Mouse (Mus musculus): ENCODE results near the gene Atf5. TPM values are rescaled to one million over a fixed set of nuclear protein-coding genes. Genes with fewer than 3 reads are reported as not detected.

Gene Atf5
- total and polyA plus RNA-seq, 3 experiments: 60.2 to 73.6 (median 63.4) TPM

DNA sequence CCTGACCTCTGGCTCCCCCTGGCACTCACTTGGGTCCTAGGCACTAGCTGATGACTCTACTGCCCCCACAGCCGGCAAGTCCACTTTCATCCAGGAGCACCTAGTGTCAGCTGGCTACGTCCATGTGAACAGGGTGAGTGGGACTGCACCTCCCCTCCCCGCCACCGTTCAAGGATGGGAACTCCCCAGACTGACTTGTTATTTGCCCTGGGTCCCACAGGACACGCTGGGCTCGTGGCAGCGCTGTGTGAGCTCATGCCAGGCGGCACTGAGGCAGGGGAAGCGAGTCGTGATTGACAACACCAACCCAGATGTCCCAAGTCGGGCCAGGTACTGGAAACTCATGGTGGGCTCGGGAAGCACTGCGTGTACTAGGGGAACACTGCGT, 45.0 kb upstream of the Atf5 start:
- Histone ChIP-seq H3K9ac (ENCODE audit: low read depth, low read length) (no peak overlapping the region), H3K4me1 (ENCODE audit: control insufficient read depth, insufficient read depth, low read length) (peaks cover 18% of the 10 kb centered on the region), H3K79me2 (replicated peaks; ENCODE audit: control insufficient read depth, insufficient read depth, low read length) (no peaks in the 10 kb centered on the region; the same call in 1 of the 2 replicates), H3K4me3 (no peak overlapping the region), H3K36me3 (ENCODE audit: control insufficient read depth, insufficient read depth, low read length) (no peaks in the 10 kb centered on the region), H3K27ac (no peak overlapping the region), H3K27me3 (ENCODE audit: control insufficient read depth, insufficient read depth, low read length) (no peaks in the 10 kb centered on the region)
- TF ChIP-seq EP300 (IDR thresholded peaks at IDR 0.05; ENCODE audit: insufficient read depth, low read depth, low read length): no peak
- no peak for TF ChIP-seq POLR2A (IDR thresholded peaks at IDR 0.05; ENCODE audit: insufficient read depth, low read depth, low read length)
- no peak for TF ChIP-seq CTCF (IDR thresholded peaks at IDR 0.05)
- DNase-seq: no peak
- WGBS: 81% methylated on average over 14 of the region's 14 CpGs
- intact Hi-C loops (cut with DNase I): no loop called here

DNA sequence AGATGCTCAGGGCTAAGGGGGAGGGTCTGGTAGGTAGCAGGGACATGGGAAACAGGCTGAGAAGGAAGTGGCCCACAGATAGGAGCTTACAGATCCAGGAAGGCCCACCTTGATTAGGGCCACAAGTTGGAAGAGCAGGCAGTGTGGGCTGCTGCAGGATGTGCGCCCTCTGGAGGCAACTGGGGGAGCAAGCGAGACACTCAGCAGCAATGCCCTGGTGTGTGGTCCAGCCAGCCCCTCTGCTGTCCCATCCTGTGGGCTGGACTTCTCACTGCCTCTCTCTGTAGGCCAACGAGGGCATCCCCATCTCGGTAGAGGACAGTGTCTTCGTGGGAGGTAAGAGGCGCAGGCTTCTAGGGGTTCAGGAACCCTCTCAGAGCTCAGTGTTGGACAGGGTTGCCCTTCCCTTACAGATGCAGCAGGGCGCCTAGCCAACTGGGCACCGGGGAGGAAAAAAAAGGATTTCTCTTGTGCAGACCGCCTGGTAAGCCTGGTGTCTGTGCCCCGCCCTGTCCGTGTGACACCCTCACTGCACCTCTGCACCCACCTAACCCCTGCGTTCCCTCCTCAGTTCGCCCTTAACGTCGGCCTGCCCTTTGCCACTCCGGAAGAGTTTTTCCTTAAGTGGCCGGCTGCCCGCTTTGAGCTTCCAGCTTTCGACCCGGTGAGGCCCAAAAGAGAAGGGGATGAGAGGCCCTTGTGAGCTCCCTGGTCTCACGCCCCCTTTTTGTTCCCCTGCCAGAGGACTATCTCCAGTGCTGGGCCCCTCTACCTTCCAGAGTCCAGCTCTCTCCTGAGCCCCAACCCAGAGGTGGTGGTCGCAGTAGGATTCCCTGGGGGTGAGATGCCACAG, 44.3 kb upstream of the Atf5 start:
- TF ChIP-seq EP300 (IDR thresholded peaks at IDR 0.05; ENCODE audit: insufficient read depth, low read depth, low read length) (no peak), CTCF (IDR thresholded peaks at IDR 0.05) (peak; percentile 95)
- Histone ChIP-seq H3K27ac (no peak overlapping the region), H3K36me3 (ENCODE audit: control insufficient read depth, insufficient read depth, low read length) (no peaks in the 10 kb centered on the region), H3K79me2 (replicated peaks; ENCODE audit: control insufficient read depth, insufficient read depth, low read length) (no peaks in the 10 kb centered on the region; the same call in 1 of the 2 replicates), H3K9ac (ENCODE audit: low read depth, low read length) (no peak overlapping the region), H3K4me1 (ENCODE audit: control insufficient read depth, insufficient read depth, low read length) (peaks cover 14% of the 10 kb centered on the region), H3K27me3 (ENCODE audit: control insufficient read depth, insufficient read depth, low read length) (no peaks in the 10 kb centered on the region), H3K4me3 (no peak overlapping the region)
- 54% methylated on average over 22 of the region's 22 CpGs for WGBS
- intact Hi-C loops (cut with DNase I): no loop called here
- peak in 1 of 2 experiments; percentile 82 for DNase-seq

DNA sequence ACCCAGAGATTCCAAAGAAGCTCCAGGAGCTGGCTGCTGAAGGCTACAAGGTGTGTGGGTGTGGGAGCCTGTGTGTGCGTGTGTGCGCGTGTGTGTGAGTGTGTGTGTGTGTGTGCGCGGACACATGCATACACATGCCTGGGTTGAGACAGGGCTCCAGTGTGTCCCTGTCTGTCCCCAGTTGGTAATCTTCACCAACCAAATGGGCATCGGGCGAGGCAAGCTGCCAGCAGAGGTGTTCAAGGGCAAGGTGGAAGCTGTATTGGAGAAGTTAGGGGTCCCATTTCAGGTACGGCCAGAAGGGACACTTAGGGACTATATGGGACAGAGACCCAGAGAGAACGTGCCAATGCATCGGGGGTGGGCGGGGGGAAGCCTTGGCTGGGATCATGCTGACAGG, 43.4 kb upstream of the Atf5 start:
- Histone ChIP-seq H3K27me3 (ENCODE audit: control insufficient read depth, insufficient read depth, low read length) (no peaks in the 10 kb centered on the region), H3K27ac (no peak overlapping the region), H3K9ac (ENCODE audit: low read depth, low read length) (no peak overlapping the region), H3K4me1 (ENCODE audit: control insufficient read depth, insufficient read depth, low read length) (peaks cover 7% of the 10 kb centered on the region), H3K36me3 (ENCODE audit: control insufficient read depth, insufficient read depth, low read length) (no peaks in the 10 kb centered on the region), H3K79me2 (replicated peaks; ENCODE audit: control insufficient read depth, insufficient read depth, low read length) (no peaks in the 10 kb centered on the region; the same call in 1 of the 2 replicates), H3K4me3 (no peak overlapping the region)
- WGBS: 88% methylated on average over 11 of the region's 11 CpGs
- DNase-seq: no peak
- TF ChIP-seq POLR2A (IDR thresholded peaks at IDR 0.05; ENCODE audit: insufficient read depth, low read depth, low read length) (no peak), EP300 (IDR thresholded peaks at IDR 0.05; ENCODE audit: insufficient read depth, low read depth, low read length) (no peak), CTCF (IDR thresholded peaks at IDR 0.05) (no peak)
- intact Hi-C loops (cut with DNase I): loop anchor here (5.0 kb wide), 1 partner anchor 37 kb away; the partner anchor contains the start of gene Fuz

- Histone ChIP-seq H3K27me3 (ENCODE audit: control insufficient read depth, insufficient read depth, low read length) (no peaks in the 10 kb centered on the region), H3K4me3 (peak overlapping the region; percentile 83), H3K9ac (ENCODE audit: low read depth, low read length) (0 out of 2 replicates have a peak overlapping the region, but pooled peaks have one; percentile 12), H3K36me3 (ENCODE audit: control insufficient read depth, insufficient read depth, low read length) (no peaks in the 10 kb centered on the region), H3K4me1 (ENCODE audit: control insufficient read depth, insufficient read depth, low read length) (peaks cover 6% of the 10 kb centered on the region), H3K27ac (peak overlapping the region; percentile 91), H3K79me2 (replicated peaks; ENCODE audit: control insufficient read depth, insufficient read depth, low read length) (no peaks in the 10 kb centered on the region)
- WGBS: 25% methylated on average over 8 of the region's 8 CpGs
- intact Hi-C loops (cut with DNase I): loop anchor here (5.0 kb wide), 1 partner anchor 39 kb away; the partner anchor contains the start of gene Fuz
- TF ChIP-seq POLR2A (IDR thresholded peaks at IDR 0.05; ENCODE audit: insufficient read depth, low read depth, low read length) (0 out of 2 replicates have a peak, but pooled peaks have one; percentile 18), EP300 (IDR thresholded peaks at IDR 0.05; ENCODE audit: insufficient read depth, low read depth, low read length) (no peak)
- DNase-seq: no peak
Observed at GRCm38 (mm10) chr7:44857905-44858304, 41.4 kb upstream of the Atf5 start.

DNA sequence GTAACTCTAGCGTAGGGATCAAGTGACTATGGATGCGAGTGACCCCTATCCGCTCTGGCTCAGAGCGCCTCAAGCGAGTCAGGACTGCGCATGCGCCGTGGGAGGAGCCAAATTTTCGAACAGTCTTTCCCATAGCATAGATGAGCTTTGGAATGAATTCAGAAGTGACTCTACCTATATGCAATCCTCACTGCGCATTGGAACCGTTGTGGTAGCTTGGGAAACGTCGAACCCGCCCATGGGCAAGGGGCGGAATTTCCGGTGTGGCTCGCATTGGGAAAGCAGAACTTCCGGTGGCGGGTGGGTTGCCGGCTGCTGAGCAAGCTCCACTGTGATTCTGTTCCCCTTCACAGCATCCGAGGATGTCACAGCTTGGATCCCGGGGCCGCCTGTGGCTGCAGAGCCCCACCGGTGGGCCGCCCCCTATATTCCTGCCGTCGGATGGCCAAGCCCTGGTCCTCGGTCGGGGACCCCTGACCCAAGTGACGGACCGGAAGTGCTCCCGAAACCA, 40.6 kb upstream of the Atf5 start, which contains the start of gene Pnkp:
Pnkp (plus strand) TSS at position 98 of the 511 bp plus-strand sequence.
- peaks cover 3% of the 10 kb centered on the region for H3K79me2 ChIP-seq (replicated peaks; ENCODE audit: control insufficient read depth, insufficient read depth, low read length)
- WGBS: under 1% methylated on average over 32 of the region's 32 CpGs
- peaks cover 6% of the 10 kb centered on the region for H3K4me1 ChIP-seq (ENCODE audit: control insufficient read depth, insufficient read depth, low read length)
- DNase-seq: peak; percentile 89 to 90
- H3K27ac ChIP-seq: peak within 1 kb of the TSS; percentile 91
- H3K4me3 ChIP-seq: peak within 1 kb of the TSS; percentile 83
- intact Hi-C loops (cut with DNase I): loop anchor here (5.0 kb wide), 1 partner anchor 40 kb away; the partner anchor contains the start of gene Fuz
- H3K27me3 ChIP-seq (ENCODE audit: control insufficient read depth, insufficient read depth, low read length): no peaks in the 10 kb centered on the region
- no peaks in the 10 kb centered on the region for H3K36me3 ChIP-seq (ENCODE audit: control insufficient read depth, insufficient read depth, low read length)
- TF ChIP-seq POLR2A (IDR thresholded peaks at IDR 0.05; ENCODE audit: insufficient read depth, low read depth, low read length) (peak; percentile 88), EP300 (IDR thresholded peaks at IDR 0.05; ENCODE audit: insufficient read depth, low read depth, low read length) (0 out of 2 replicates have a peak, but pooled peaks have one; percentile 26), CTCF (IDR thresholded peaks at IDR 0.05) (no peak)
- peak within 1 kb of the TSS; percentile 84 for H3K9ac ChIP-seq (ENCODE audit: low read depth, low read length)

Measured in heart, adult 2 months (tissue).